Mouse (Mus musculus): ENCODE results near the gene Elf2. TPM values are rescaled to one million over a fixed set of nuclear protein-coding genes. Genes with fewer than 3 reads are reported as not detected.

Gene Elf2
- polyA plus RNA-seq (2015; fragmentation: Nextera tagmentation; extraction: Ambion mirVana), result 38.6 and 40.7 TPM in 2 replicates

DNA sequence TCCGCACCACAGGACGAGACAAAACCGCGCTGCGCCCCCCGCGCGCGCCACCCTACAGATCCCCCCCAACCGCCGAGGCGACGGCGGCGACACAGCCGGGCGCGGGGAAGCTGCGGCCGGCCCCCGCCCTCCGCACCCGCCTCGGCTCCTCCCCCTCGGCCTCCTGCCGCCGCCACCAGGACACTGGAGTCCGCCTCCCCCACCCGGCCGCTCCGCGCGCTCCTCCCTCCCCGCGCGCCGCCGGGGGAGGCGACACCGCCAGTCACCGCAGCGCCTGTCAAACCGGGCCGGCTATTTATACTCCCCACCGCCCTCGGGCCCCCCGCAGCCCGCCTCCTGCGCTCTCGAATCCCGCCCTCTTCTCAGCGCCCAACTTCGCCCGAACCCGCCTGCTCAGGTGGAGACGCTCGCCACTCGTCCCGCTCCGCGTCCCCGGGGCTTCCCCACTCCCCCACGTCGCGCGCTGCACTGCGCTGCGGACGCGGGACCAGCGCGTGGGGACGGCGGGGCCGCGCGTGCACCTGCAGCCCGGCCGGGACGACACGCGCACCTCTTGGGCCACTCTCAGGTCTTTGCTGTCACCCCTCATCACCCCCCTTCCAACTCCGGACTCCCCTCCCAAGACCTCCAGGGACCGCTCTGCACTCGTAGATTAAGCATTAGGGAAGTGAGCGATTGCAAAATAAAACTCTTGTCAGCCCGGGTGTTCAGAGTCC, at the start of gene Elf2:
Gene Elf2 (minus strand): TSS at position 112 of the 716 bp plus-strand sequence.
- no peak for TF ChIP-seq CTCF (IDR thresholded peaks at IDR 0.05; ENCODE audit: low read depth)
- Histone ChIP-seq H3K4me2 (replicated peaks; ENCODE audit: low read depth) (peak within 1 kb of the TSS; percentile 94), H3K4me1 (replicated peaks; ENCODE audit: control insufficient read depth, insufficient read depth, low read length) (no peaks in the 10 kb centered on the region), H3K27ac (ENCODE audit: low read depth, low read length) (peak within 1 kb of the TSS; percentile 98), H3K27me3 (replicated peaks; ENCODE audit: control insufficient read depth, insufficient read depth, low read length) (no peaks in the 10 kb centered on the region), H3K9ac (ENCODE audit: low read depth, low read length) (peak within 1 kb of the TSS; percentile 93), H3K4me3 (ENCODE audit: low read depth, low read length) (peak within 1 kb of the TSS; percentile 79), H3K36me3 (ENCODE audit: control insufficient read depth, insufficient read depth) (no peaks in the 10 kb centered on the region), H3K9me3 (ENCODE audit: control insufficient read depth) (peaks cover 5% of the 10 kb centered on the region; the same call in 1 of the 2 replicates)
- ATAC-seq, result peak; percentile 87
- under 1% methylated on average over 79 of the region's 87 CpGs for WGBS

DNA sequence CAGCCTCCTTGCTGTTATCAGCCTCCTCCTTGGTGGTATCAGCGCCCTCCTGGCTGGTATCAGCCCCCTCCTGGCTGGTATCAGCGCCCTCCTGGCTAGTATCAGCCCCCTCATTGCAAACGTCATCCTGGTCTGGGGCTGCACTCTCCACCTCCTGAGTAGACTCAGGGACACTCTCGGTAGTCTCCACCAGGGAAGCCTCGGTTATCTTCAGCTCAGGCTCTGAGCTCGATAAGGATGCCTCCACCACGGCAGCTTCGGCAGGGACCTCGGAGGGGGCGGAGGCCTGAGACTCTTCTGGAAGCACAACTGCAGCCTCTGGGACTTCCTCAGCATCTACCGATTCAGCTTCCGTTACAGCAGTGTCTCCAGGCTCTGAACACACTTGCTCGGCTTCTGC, 48.4 kb upstream of the Elf2 start:
- Histone ChIP-seq H3K36me3 (ENCODE audit: control insufficient read depth, insufficient read depth) (no peaks in the 10 kb centered on the region), H3K4me1 (replicated peaks; ENCODE audit: control insufficient read depth, insufficient read depth, low read length) (no peaks in the 10 kb centered on the region), H3K27me3 (replicated peaks; ENCODE audit: control insufficient read depth, insufficient read depth, low read length) (no peaks in the 10 kb centered on the region), H3K9ac (ENCODE audit: low read depth, low read length) (no peak overlapping the region), H3K4me2 (replicated peaks; ENCODE audit: low read depth) (peak overlapping the region; percentile 37), H3K4me3 (ENCODE audit: low read depth, low read length) (no peak overlapping the region), H3K9me3 (ENCODE audit: control insufficient read depth) (no peaks in the 10 kb centered on the region), H3K27ac (ENCODE audit: low read depth, low read length) (no peak overlapping the region)
- WGBS, result 8% methylated on average over 13 of the region's 13 CpGs
- ATAC-seq, result no peak
- TF ChIP-seq CTCF (IDR thresholded peaks at IDR 0.05; ENCODE audit: low read depth), result no peak

DNA sequence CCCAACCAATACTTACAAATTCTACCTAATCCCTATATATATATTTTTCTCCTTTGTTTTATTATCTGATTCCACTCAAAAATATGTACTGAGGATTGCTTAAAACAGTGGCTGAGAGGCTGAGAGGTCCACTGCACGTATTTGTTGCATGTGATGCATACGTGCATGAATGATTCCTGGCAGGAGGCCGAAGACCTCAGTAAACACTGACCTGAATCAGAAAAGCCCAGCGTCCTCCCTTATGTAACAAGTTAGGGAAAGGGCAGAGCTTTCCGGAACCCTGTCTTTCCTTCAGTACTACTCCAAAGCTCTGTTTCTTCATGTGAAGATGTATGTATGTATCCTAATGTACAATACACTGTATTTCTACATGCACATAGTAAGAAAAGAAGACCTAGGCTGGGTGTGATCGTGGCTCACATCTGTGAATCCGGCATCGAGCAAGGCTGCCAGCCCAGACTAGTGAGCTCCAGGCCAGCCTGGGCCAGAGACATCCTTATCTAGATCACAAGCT, 47.5 kb upstream of the Elf2 start:
- H3K36me3 ChIP-seq (ENCODE audit: control insufficient read depth, insufficient read depth), result no peaks in the 10 kb centered on the region
- H3K27me3 ChIP-seq (replicated peaks; ENCODE audit: control insufficient read depth, insufficient read depth, low read length), result no peaks in the 10 kb centered on the region
- no peak overlapping the region for H3K4me2 ChIP-seq (replicated peaks; ENCODE audit: low read depth)
- ATAC-seq, result no peak
- no peaks in the 10 kb centered on the region for H3K9me3 ChIP-seq (ENCODE audit: control insufficient read depth)
- H3K9ac ChIP-seq (ENCODE audit: low read depth, low read length), result no peak overlapping the region
- no peak overlapping the region for H3K27ac ChIP-seq (ENCODE audit: low read depth, low read length)
- no peaks in the 10 kb centered on the region for H3K4me1 ChIP-seq (replicated peaks; ENCODE audit: control insufficient read depth, insufficient read depth, low read length)
- WGBS, result 75% methylated on average over 8 of the region's 8 CpGs
- H3K4me3 ChIP-seq (ENCODE audit: low read depth, low read length), result no peak overlapping the region
- no peak for TF ChIP-seq CTCF (IDR thresholded peaks at IDR 0.05; ENCODE audit: low read depth)

DNA sequence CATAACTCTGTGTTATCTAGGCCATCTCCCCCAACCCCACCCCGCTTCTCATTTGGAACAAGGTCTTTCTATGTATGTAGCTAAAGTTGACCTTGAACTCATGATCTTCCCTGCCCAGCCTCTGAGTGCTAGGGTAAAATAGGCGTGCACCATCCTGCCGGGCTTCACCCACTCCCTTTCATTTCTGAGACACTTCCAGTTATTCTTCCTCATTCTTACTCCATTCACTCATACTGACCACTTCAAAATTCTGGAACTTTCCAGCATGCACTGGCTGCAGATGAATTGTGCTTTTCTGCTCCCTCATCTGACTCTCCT, 46.6 kb upstream of the Elf2 start:
- no peaks in the 10 kb centered on the region for H3K36me3 ChIP-seq (ENCODE audit: control insufficient read depth, insufficient read depth)
- no peak overlapping the region for H3K4me3 ChIP-seq (ENCODE audit: low read depth, low read length)
- H3K4me1 ChIP-seq (replicated peaks; ENCODE audit: control insufficient read depth, insufficient read depth, low read length), result no peaks in the 10 kb centered on the region
- no peak overlapping the region for H3K9ac ChIP-seq (ENCODE audit: low read depth, low read length)
- ATAC-seq, result no peak
- no peak for TF ChIP-seq CTCF (IDR thresholded peaks at IDR 0.05; ENCODE audit: low read depth)
- H3K4me2 ChIP-seq (replicated peaks; ENCODE audit: low read depth), result no peak overlapping the region
- no peaks in the 10 kb centered on the region for H3K9me3 ChIP-seq (ENCODE audit: control insufficient read depth)
- WGBS, result 67% methylated on average over 3 of the region's 3 CpGs
- H3K27ac ChIP-seq (ENCODE audit: low read depth, low read length), result no peak overlapping the region
- H3K27me3 ChIP-seq (replicated peaks; ENCODE audit: control insufficient read depth, insufficient read depth, low read length), result no peaks in the 10 kb centered on the region

DNA sequence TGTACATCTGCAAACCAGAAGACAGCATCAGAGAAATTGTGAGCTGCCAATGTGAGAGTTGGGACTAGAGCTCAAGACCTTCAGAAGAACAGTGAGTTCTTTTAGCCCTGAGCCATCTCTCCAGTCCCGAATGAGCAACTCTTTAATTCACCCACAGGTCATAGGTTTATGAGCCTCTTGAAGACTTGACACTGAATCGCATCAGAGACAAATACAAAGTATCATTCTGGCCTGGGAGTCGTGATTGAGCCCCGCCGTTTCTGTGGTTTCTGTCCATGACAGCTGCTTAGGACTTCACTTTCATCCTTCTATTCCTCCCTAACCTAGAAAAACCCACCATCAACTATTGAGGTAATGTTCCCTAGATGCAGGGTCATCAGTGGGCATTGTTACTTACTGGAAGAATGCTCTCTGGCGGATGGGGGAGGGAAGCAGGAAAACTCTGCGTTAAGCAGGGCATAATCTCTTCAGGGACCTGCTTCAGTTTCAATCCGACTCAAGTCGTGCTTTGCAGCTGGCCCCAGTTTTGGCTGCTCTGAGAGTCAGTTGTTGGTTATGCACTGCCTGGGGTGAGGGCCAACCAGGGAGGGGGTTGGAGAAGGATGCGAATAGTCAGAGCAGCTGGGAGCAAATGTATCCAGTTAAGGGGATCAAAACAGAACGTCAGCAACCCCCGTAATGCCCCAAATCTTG, 46.1 kb upstream of the Elf2 start:
- 55% methylated on average over 12 of the region's 12 CpGs for WGBS
- Histone ChIP-seq H3K4me3 (ENCODE audit: low read depth, low read length) (no peak overlapping the region), H3K4me1 (replicated peaks; ENCODE audit: control insufficient read depth, insufficient read depth, low read length) (no peaks in the 10 kb centered on the region), H3K9me3 (ENCODE audit: control insufficient read depth) (no peaks in the 10 kb centered on the region), H3K36me3 (ENCODE audit: control insufficient read depth, insufficient read depth) (no peaks in the 10 kb centered on the region), H3K9ac (ENCODE audit: low read depth, low read length) (no peak overlapping the region), H3K27ac (ENCODE audit: low read depth, low read length) (no peak overlapping the region), H3K27me3 (replicated peaks; ENCODE audit: control insufficient read depth, insufficient read depth, low read length) (no peaks in the 10 kb centered on the region), H3K4me2 (replicated peaks; ENCODE audit: low read depth) (no peak overlapping the region)
- no peak for ATAC-seq
- TF ChIP-seq CTCF (IDR thresholded peaks at IDR 0.05; ENCODE audit: low read depth), result no peak

DNA sequence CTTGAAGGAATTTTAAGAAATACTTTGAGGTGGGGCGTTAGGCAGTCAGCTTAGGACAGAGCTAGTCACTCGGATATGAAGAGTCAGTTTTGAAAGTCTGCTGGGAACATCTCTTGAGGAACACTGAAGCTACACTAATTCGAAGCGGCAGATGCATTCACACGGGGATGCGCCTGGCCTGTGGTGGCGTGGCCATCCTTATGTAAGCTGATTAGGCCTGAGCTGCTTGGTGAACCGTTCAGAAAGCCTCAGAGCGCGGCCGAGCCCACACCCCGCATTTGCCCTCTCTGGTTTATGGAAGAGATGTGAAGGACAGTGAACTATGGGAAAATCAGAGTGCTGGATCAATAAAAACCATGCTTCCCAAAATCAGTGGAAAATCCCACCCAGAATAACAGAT, 42.9 kb upstream of the Elf2 start:
- WGBS, result 82% methylated on average over 12 of the region's 12 CpGs
- H3K4me3 ChIP-seq (ENCODE audit: low read depth, low read length), result no peak overlapping the region
- no peak overlapping the region for H3K27ac ChIP-seq (ENCODE audit: low read depth, low read length)
- no peak for TF ChIP-seq CTCF (IDR thresholded peaks at IDR 0.05; ENCODE audit: low read depth)
- no peak overlapping the region for H3K4me2 ChIP-seq (replicated peaks; ENCODE audit: low read depth)
- H3K27me3 ChIP-seq (replicated peaks; ENCODE audit: control insufficient read depth, insufficient read depth, low read length), result no peaks in the 10 kb centered on the region
- no peaks in the 10 kb centered on the region for H3K36me3 ChIP-seq (ENCODE audit: control insufficient read depth, insufficient read depth)
- ATAC-seq, result no peak
- no peaks in the 10 kb centered on the region for H3K9me3 ChIP-seq (ENCODE audit: control insufficient read depth)
- H3K4me1 ChIP-seq (replicated peaks; ENCODE audit: control insufficient read depth, insufficient read depth, low read length), result no peaks in the 10 kb centered on the region
- no peak overlapping the region for H3K9ac ChIP-seq (ENCODE audit: low read depth, low read length)
